Mouse (Mus musculus) heart, postnatal 0 days (tissue): Measurements from ENCODE around the gene Dzip1. TPM values are rescaled to one million over a fixed set of nuclear protein-coding genes. Genes with fewer than 3 reads are reported as not detected.

Experiments used
- ATAC-seq: fragments of 200-750 bp; cut with Nextera tagmentation; 2 replicates; pipeline ENCODE4 v1.8.0; 2017; ENCODE audit warnings: low read depth, moderate number of reproducible peaks, moderate library complexity; ENCODE audit not compliant: insufficient read depth
- DNase-seq: peaks from one replicate; pipeline ENCODE4 v3.0.0-alpha.2; 2016; ENCODE audit warnings: low spot score
- H3K27ac ChIP-seq: fragments of 300-500 bp; sonication (generic); 2 replicates; pipeline ENCODE4 v1.5.1; 2014; ENCODE audit warnings: low read depth, mild to moderate bottlenecking
- H3K27me3 ChIP-seq: fragments of 300-500 bp; sonication (generic); 2 replicates; pipeline ENCODE4 v1.6.1; 2014; ENCODE audit warnings: low read length, mixed read lengths; ENCODE audit not compliant: control insufficient read depth, insufficient read depth
- H3K36me3 ChIP-seq: fragments of 300-500 bp; sonication (generic); replicated peaks from 2 replicates; pipeline ENCODE4 v1.6.1; 2014; ENCODE audit warnings: low read length, mixed read lengths; ENCODE audit not compliant: control insufficient read depth, insufficient read depth
- H3K4me1 ChIP-seq: fragments of 300-500 bp; sonication (generic); 2 replicates; pipeline ENCODE4 v1.6.1; 2014; ENCODE audit warnings: antibody characterized with exemption; ENCODE audit not compliant: control insufficient read depth, insufficient read depth
- H3K4me2 ChIP-seq: fragments of 300-500 bp; sonication (generic); 2 replicates; pipeline ENCODE4 v1.6.1; 2014; ENCODE audit warnings: low read depth, mild to moderate bottlenecking, low read length, moderate library complexity
- H3K4me3 ChIP-seq: fragments of 300-500 bp; sonication (generic); 2 replicates; pipeline ENCODE4 v1.5.1; 2014; ENCODE audit warnings: low read depth, low read length
- H3K9ac ChIP-seq: fragments of 300-500 bp; sonication (generic); replicated peaks from 2 replicates; pipeline ENCODE4 v1.6.1; 2014; ENCODE audit warnings: low read depth, low read length, mixed read lengths
- H3K9me3 ChIP-seq: fragments of 300-500 bp; sonication (generic); replicated peaks from 2 replicates; pipeline ENCODE4 v1.6.1; 2016; ENCODE audit warnings: low read length; ENCODE audit not compliant: control insufficient read depth
- CTCF ChIP-seq: IDR thresholded peaks from 2 replicates; pipeline ENCODE4 v1.5.1; 2016; ENCODE audit warnings: antibody characterized with exemption, control low read depth, low read depth
- EP300 ChIP-seq: IDR thresholded peaks from 2 replicates; pipeline ENCODE4 v1.6.1; 2016; ENCODE audit warnings: antibody characterized with exemption, low read depth
- WGBS: fragments of 180-500 bp; shearing (Covaris S2); extraction: QIAGEN DNeasy Blood & Tissue Kit; methylation state at CpG from one replicate; pipeline ENCODE4 v1.1.7; 2014; 5-methylcytosine and 5-hydroxymethylcytosine counted together
- polyA plus RNA-seq: library from polyadenylated mRNA; unstranded; fragments of >200 nt; fragmentation: Nextera tagmentation; extraction: Ambion mirVana; gene quantifications from 2 replicates; pipeline ENCODE4 v1.2.1, GENCODE M21; 2015
- total RNA-seq: library from RNA; depleted of rRNA; stranded (reverse); fragments of >200 nt; gene quantifications from 2 replicates; pipeline ENCODE4 v1.2.3, GENCODE M21; 2014; ENCODE audit warnings: low replicate concordance

The Dzip1 gene
- total and polyA plus RNA-seq, 2 experiments from 2014 or later, result 1.2 to 3.4 TPM

GRCm38 (mm10) chr14:118862253-118862652 is 63.0 kb downstream of the Dzip1 start:
- Histone ChIP-seq H3K4me3 (no peak overlapping the region), H3K9ac (no peak overlapping the region), H3K36me3 (no peaks in the 10 kb centered on the region), H3K4me2 (no peak overlapping the region), H3K4me1 (no peaks in the 10 kb centered on the region), H3K9me3 (no peaks in the 10 kb centered on the region), H3K27me3 (0 out of 2 replicates have a peak, but pooled peaks cover 2% of the 10 kb centered on the region), H3K27ac (no peak overlapping the region)
- 45% methylated on average over 7 of the region's 7 CpGs for WGBS
- no peak for ATAC-seq
- TF ChIP-seq EP300, result no peak
- TF ChIP-seq CTCF, result no peak
- no peak for DNase-seq

GRCm38 (mm10) chr14:118858318-118858717 is 66.9 kb downstream of the Dzip1 start:
- Histone ChIP-seq H3K4me2 (no peak overlapping the region), H3K4me3 (no peak overlapping the region), H3K36me3 (no peaks in the 10 kb centered on the region), H3K27ac (no peak overlapping the region), H3K4me1 (peaks cover 9% of the 10 kb centered on the region), H3K9me3 (no peaks in the 10 kb centered on the region), H3K27me3 (peaks cover 21% of the 10 kb centered on the region), H3K9ac (no peak overlapping the region)
- DNase-seq, result no peak
- 75% methylated on average over 6 of the region's 6 CpGs for WGBS
- ATAC-seq, result no peak
- TF ChIP-seq EP300 (no peak), CTCF (no peak)

- no peak overlapping the region for H3K27ac ChIP-seq
- TF ChIP-seq EP300, result no peak
- no peak for DNase-seq
Measured at GRCm38 (mm10) chr14:118856563-118856962, 68.7 kb downstream of the Dzip1 start.

GRCm38 (mm10) chr14:118855141-118855800 is 70.0 kb downstream of the Dzip1 start:
- H3K27ac ChIP-seq, result no peak overlapping the region

More at GRCm38 (mm10) chr14:118856563-118856962, 68.7 kb downstream of the Dzip1 start:
- Histone ChIP-seq H3K36me3 (no peaks in the 10 kb centered on the region), H3K4me1 (peaks cover 9% of the 10 kb centered on the region), H3K4me2 (no peak overlapping the region), H3K9me3 (no peaks in the 10 kb centered on the region), H3K27me3 (peaks cover 21% of the 10 kb centered on the region), H3K9ac (no peak overlapping the region), H3K4me3 (no peak overlapping the region)
- WGBS, result 82% methylated on average over 6 of the region's 6 CpGs
- ATAC-seq, result no peak

GRCm38 (mm10) chr14:118854371-118855114 is 70.7 kb downstream of the Dzip1 start:
- Histone ChIP-seq H3K9ac (peak overlapping the region; percentile 36; the same call in 1 of the 2 replicates), H3K4me2 (peak overlapping the region; percentile 98), H3K27me3 (peaks cover 21% of the 10 kb centered on the region), H3K4me1 (peaks cover 9% of the 10 kb centered on the region), H3K36me3 (no peaks in the 10 kb centered on the region), H3K9me3 (no peaks in the 10 kb centered on the region), H3K4me3 (peak overlapping the region; percentile 63), H3K27ac (no peak overlapping the region)
- 0 out of 2 replicates have a peak, but pooled peaks have one; percentile 51 for ATAC-seq
- no peak for TF ChIP-seq CTCF
- no peak for TF ChIP-seq EP300
- WGBS, result 2% methylated on average over 45 of the region's 48 CpGs
- no peak for DNase-seq

More at GRCm38 (mm10) chr14:118855141-118855800, 70.0 kb downstream of the Dzip1 start:
- Histone ChIP-seq H3K4me2 (peak overlapping the region; percentile 98), H3K27me3 (peaks cover 21% of the 10 kb centered on the region), H3K9me3 (no peaks in the 10 kb centered on the region), H3K9ac (peak overlapping the region; percentile 36; the same call in 1 of the 2 replicates), H3K4me3 (peak overlapping the region; percentile 63), H3K4me1 (peaks cover 9% of the 10 kb centered on the region), H3K36me3 (no peaks in the 10 kb centered on the region)
- ATAC-seq, result no peak; the same call in 1 of the 2 replicates
- TF ChIP-seq EP300, result no peak
- TF ChIP-seq CTCF, result no peak
- WGBS, result 2% methylated on average over 28 of the region's 28 CpGs
- no peak for DNase-seq
